Mouse (Mus musculus) thymus, postnatal 25 days (tissue): ENCODE measurements at regions not wholly inside any gene's neighbourhood (a gene's known extent, or its start where the extent isn't known, plus 50 kb on each side); places are given as distances from the start of the nearest gene placed in this dataset.

ENCODE experiments used
- DNase-seq: peaks from one replicate; pipeline ENCODE4 v3.0.0; 2022

DNA sequence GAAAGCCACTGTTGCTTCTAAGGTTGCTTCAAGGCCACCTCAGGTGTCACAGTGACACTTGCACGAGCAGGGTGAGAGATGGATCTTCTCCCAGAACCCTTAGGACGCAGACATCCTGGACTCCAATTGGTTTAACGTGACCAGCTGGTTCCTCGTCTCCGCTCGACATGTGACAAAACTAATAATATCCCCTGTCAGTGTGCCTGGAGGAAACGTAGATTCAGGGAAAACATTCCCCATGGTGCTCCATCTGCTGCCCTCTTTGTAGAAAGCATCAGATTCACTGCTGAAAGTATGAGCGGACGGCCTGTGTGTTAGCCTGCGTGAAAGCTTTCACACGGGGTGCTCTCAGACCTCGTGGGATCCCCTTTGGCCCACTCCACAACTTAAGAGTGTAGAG lies 390.0 kb upstream of the Slc35b3 start:
- no peak for DNase-seq

DNA sequence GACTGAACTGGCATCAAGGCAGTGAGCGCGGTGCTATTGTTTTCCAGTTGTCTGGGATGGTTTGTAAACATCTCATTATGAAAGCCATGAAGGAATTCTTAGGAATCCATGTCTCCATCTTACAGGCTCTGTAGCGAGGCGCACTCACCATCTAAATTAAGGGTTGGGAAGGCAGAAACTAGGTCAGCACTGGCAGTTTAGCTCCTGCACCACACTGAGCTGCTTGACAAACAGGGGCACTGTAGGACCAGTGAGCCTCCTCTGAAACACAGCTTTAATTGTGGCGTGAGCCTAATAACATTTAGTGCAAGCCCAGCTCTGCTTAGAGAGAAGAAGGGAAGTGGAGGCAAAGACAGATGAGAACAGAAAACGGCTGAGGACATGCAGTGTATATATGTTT lies 387.1 kb upstream of the Slc35b3 start:
- no peak for DNase-seq

- no peak for DNase-seq
Observed at GRCm38 (mm10) chr13:39334874-39335273, 374.2 kb upstream of the Slc35b3 start.

DNA sequence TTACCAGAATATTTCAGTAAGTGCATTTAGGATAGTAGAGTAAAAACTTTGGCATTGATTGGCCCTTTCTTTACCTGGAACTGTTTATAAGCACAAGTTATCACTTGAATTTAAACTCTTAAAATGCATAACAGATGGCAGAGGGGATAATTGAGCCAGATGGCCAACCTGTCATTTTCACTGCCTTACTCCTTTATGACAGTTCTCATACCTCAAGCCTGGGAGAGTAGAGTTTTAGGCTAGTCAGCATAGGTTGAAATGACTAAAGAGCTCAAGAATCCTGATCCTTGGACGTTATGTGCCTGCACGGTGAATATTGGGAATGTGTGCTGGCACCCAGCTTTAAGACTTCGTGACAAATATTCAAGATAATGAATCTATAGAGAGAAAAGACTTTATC lies 369.1 kb upstream of the Slc35b3 start:
- DNase-seq, result no peak

- no peak for DNase-seq
Observed at GRCm38 (mm10) chr13:39326176-39326575, 365.5 kb upstream of the Slc35b3 start.

- no peak for DNase-seq
Observed at GRCm38 (mm10) chr13:39321111-39321510, 360.4 kb upstream of the Slc35b3 start.

DNA sequence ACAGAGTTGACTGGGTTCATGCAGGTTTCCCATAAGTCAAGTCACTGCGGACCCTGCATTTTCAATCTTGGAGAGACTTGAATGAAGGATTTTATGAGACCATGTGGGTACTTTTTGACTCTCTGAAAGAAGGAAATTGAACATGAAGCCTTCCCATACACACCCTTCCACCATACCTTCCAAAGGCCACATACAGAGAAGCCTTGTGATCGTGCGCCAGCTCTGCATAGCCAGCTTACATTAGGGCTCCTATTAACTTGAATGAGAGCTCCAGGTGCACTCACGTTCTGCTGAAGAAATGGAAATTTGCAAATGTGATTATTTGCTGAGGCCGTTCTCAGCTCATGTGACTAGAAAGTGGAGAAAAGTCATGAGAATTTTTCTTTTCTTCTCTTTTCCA lies 349.1 kb upstream of the Slc35b3 start:
- no peak for DNase-seq

DNA sequence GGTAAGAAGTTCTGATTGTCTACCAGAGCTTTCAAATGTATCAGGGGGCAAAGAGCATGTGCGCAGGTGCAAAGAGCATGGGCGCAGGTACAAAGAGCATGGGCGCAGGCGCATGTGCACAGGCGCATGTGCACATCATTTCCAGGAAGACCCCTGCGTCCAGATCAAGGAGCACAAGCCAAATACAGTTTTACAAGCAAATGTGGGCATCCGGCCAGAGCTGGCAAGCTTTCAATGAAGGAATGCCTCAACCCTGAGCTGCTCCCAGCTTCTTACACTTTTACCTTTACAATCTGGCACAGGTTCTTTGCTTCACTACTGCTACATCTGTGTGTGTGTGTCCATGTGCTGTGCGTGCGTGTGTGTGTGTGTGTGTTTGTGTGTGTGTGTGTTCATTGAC lies 347.2 kb upstream of the Slc35b3 start:
- DNase-seq, result no peak

GRCm38 (mm10) chr13:39306851-39307250 lies 346.2 kb upstream of the Slc35b3 start:
- no peak for DNase-seq

DNA sequence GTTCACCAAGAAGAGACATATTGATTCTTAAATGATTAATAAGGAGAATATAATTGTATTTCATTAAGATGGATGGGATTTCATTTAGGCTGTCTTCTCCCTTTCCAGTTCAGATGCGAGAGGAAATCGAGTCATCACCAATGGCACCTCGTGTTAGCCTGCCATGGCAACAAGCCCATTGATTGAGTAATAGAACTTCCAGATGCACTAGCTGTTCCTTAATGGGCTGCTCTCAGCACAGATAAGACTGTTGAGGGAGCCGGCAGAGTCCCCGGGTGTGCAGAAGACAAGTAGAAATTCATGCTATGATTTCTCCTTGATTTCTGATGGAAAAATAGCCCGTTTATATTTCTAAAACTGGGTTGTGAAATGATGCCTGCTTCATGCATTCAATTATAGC lies 336.5 kb upstream of the Slc35b3 start:
- DNase-seq, result no peak

DNA sequence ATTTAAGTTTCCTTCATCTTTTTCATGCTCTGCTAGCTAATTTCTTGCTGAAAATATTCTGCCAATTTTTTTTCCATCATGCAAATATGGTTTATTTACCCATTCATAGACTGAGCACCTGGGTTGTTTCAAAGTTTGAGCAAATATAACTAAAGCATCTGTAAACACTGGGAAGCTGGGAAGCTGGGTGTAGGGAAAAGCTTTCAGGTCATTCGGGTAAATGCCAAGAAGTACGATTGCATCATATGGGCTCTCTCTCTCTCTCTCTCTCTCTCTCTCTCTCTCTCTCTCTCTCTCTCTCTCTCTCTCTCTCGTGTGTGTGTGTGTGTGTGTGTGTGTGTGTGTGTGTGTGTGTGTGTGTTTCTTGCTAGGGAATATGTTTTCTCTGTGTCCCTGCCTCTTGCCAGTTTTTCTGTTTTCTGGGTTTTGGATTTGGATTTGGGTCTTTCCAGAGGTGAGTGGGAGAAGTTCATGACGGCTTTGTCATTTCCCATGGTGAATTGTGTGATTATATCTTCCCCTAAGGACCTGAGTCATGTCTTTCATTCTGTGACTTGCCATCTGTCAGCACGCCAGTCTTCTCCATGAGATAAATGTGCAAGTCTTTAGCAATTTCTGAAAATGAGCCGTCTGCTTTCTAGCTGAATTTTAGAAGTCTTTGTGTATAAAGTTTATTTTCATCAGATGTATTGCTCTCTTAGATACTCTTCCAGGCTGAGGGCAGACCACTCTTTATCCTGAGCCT lies 329.7 kb upstream of the Slc35b3 start:
- no peak for DNase-seq

GRCm38 (mm10) chr13:39282272-39282671 lies 321.6 kb upstream of the Slc35b3 start:
- no peak for DNase-seq

DNA sequence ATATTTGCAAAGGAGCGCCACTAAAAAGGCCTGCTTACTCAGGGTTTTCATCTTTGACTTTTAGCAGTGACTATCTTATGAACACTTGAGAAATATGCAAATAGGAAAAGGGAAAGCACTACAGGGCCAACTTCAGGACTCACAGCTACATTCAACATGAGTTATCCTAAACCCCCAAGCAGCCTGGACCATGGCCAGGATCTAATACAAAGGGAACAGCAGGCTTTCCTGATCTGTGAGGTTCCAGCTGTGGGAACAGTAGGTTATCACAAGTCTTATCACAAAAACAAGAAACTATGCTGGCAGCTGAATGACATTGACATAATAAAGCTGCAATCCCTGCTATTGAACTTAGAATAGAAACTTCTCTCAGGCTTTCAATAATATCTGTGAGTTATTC lies 317.4 kb upstream of the Slc35b3 start:
- no peak for DNase-seq

DNA sequence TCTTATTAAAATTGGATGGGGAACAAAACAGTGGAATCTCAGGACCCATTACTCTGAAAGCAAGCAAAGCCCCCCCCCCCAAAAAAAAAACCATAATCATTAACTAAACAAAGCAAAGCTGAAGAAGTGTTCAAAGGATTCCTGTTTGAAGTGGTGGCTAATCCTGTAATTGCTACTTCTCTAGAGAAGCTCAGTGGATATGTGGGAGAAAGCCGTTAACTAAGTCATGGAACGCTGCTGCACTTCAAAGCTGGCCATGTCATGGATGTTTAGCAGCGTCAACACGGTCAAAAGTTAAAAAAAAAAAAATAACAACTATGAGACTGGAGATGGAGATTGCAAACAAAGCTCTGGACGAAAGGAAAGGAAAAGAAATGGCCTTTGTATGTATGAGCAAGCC lies 305.3 kb upstream of the Slc35b3 start:
- DNase-seq, result no peak

GRCm38 (mm10) chr13:39256708-39257107 lies 296.0 kb upstream of the Slc35b3 start:
- no peak for DNase-seq

DNA sequence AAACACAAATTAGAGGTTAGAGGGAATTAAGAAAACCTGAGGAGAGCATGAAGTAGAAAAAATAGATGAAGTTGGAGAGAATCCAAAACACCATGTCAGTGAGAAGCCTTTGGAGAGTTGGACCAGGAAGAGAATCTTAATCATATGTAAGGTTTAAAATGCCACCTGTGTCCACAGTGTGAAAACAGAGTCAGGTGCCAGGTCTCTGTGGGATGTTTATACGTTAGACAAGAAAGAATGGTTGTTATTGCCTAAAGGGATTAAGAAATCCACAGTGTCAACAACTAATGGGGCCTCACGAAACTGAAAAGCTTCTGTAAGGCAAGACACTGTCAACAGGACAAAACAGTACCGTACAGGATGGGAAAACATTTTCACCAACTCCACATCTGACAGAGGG lies 294.7 kb upstream of the Slc35b3 start:
- no peak for DNase-seq

- DNase-seq, result no peak
Observed at GRCm38 (mm10) chr13:39252591-39252990, 291.9 kb upstream of the Slc35b3 start.

DNA sequence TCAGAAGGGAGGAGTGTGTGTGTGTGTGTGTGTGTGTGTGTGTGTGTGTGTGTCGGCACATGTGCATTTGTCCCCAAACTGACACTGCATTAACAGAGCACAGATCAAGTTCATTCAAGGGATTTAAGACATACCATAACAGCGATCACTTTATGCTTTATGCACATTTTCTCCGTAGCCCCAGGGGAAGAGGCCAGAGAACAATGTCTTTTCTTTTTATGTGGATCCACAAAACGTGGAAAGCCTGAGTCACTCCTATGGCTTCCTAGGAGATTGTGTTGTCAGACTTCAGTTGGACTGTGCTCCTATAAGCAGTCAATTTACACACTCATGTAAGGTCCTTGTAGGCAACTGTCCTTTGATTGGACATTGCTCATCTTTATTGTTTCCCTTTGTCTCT lies 289.4 kb upstream of the Slc35b3 start:
- no peak for DNase-seq

DNA sequence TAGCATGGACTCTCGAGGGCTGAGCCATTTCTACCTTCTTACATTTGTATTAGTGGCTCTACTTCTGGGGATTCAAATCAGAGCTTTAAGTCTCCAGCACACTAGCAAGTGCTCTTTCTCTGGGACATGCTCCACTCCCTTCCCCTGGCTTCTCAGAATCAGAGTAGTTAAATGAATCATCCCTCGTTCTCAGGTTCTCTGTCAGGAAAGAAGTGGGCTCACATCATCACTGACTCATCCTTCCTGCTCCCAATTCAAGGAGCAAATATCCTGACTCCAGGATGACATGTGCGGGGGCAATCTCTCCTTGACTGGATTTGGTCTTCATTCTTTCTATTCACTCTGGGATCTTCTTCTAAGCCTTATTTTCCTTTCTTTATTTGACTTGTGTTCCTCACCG lies 266.2 kb upstream of the Slc35b3 start:
- DNase-seq, result no peak

DNA sequence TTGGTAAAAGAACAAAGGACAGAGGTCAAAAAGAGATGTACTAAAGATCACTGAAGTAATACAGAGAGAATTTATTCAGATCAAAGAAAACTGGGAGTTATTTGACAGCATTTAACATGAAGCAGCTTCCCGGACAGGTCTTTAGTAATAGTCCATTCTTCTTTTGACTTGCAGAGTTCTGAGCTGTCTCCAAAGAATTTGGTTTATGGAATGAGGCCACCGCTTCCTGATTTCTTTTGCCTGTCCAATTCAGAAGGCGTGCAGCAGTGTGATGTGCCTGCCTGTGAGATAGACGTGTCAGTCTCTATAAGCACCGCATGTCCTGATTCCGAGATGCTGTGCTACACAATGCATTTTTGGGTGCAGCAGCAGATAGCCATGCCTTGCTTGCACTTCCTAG lies 265.0 kb upstream of the Slc35b3 start:
- no peak for DNase-seq

GRCm38 (mm10) chr13:39211076-39211475 lies 250.4 kb upstream of the Slc35b3 start:
- no peak for DNase-seq

GRCm38 (mm10) chr13:39183715-39184179 lies 223.1 kb upstream of the Slc35b3 start:
- DNase-seq, result no peak

- DNase-seq, result no peak
Observed at GRCm38 (mm10) chr13:39161980-39162379, 201.3 kb upstream of the Slc35b3 start.

GRCm38 (mm10) chr13:39127942-39128341 lies 167.3 kb upstream of the Slc35b3 start:
- no peak for DNase-seq

GRCm38 (mm10) chr13:39092058-39092457 lies 131.4 kb upstream of the Slc35b3 start:
- no peak for DNase-seq
